Mouse (Mus musculus): ENCODE measurements around the gene Kif21b.

DNA sequence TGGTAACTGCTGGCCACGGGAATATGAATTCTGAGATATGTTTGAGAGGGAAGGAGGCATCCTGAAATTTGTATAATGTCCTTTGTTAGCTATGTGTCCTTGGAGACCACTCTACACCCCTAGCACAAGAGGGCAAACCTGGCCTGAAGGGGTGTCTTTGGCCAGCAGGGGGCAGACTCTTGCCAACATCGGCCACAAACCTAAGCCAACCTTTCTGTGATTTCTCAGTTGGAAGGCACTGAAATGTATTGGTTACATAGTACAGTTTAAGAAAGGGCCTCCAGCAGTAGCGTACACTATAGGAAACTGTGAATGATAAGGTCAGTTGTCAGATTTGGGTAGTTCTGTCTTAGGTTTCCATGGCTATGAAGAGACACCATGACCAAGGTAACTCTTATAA, 15.0 kb upstream of the Kif21b start:
- TF ChIP-seq POLR2A (IDR thresholded peaks at IDR 0.05; ENCODE audit: control insufficient read depth, extremely low read depth, insufficient read depth, low read length, poor library complexity) (no peak), CTCF (IDR thresholded peaks at IDR 0.05; ENCODE audit: borderline replicate concordance, control insufficient read depth, extremely low read depth, insufficient read depth, low read length, poor library complexity) (peak; percentile 85; the same call in 1 of the 2 replicates)

All from thymus, adult 2 months (tissue).